Mouse (Mus musculus) G1E (cell line): ENCODE measurements around the gene Adap1. TPM values are rescaled to one million over a fixed set of nuclear protein-coding genes. Genes with fewer than 3 reads are reported as not detected.

Experiments
- ATAC-seq: 2 replicates; pipeline ENCODE4 v1.8.0; 2016; ENCODE audit warnings: mild to moderate bottlenecking; ENCODE audit not compliant: insufficient number of reproducible peaks, poor library complexity, low FRiP score, severe bottlenecking; ENCODE audit errors: extremely low read depth
- DNase-seq: peaks from one replicate; pipeline ENCODE4 v3.0.0; 2012; ENCODE audit warnings: low spot score
- H3K27me3 ChIP-seq: 2 replicates; pipeline ENCODE4 v1.6.1; 2012; ENCODE audit warnings: mild to moderate bottlenecking, low read length, inconsistent platforms; ENCODE audit not compliant: insufficient read depth
- H3K36me3 ChIP-seq: replicated peaks from 2 replicates; pipeline ENCODE3; 2012; ENCODE audit warnings: mild to moderate bottlenecking, inconsistent platforms
- H3K4me1 ChIP-seq: 2 replicates; pipeline ENCODE4 v1.6.1; 2012; ENCODE audit warnings: low read depth, low read length, inconsistent platforms, mixed read lengths; ENCODE audit not compliant: insufficient read depth
- H3K4me3 ChIP-seq: 2 replicates; pipeline ENCODE4 v1.5.1; 2012; ENCODE audit warnings: low read depth, mild to moderate bottlenecking, inconsistent platforms, low read length, moderate library complexity, mixed read lengths
- H3K9me3 ChIP-seq: replicated peaks from 2 replicates; pipeline ENCODE4 v1.6.1; 2012; ENCODE audit warnings: inconsistent platforms
- CTCF ChIP-seq: IDR thresholded peaks from 2 replicates; pipeline ENCODE4 v1.5.1; 2012; ENCODE audit warnings: low read depth, low read length, inconsistent platforms, mixed read lengths
- GATA1 ChIP-seq: IDR thresholded peaks from 2 replicates; pipeline ENCODE4 v1.6.1; 2012; ENCODE audit warnings: borderline replicate concordance, low read length, inconsistent platforms, mixed read lengths
- GATA2 ChIP-seq: IDR thresholded peaks from 2 replicates; pipeline ENCODE4 v1.6.1; 2012; ENCODE audit warnings: low read depth, low read length, inconsistent platforms, borderline replicate concordance
- POLR2AphosphoS5 ChIP-seq: IDR thresholded peaks from 2 replicates; pipeline ENCODE4 v1.6.1; 2012; ENCODE audit warnings: low read depth, low read length, inconsistent platforms; ENCODE audit not compliant: insufficient replicate concordance
- TAL1 ChIP-seq: conservative IDR thresholded peaks from 2 replicates; pipeline ENCODE4 v1.6.1; 2012; ENCODE audit warnings: low read depth, low read length, inconsistent platforms, mixed read lengths
- polyA plus RNA-seq: library from polyadenylated mRNA; stranded (reverse); fragments of >175 nt; gene quantifications from 2 replicates; pipeline ENCODE4 v1.2.3, GENCODE M21; 2012
- total RNA-seq, 2 experiments: library from RNA; stranded (forward) in 1 of 2; stranded (reverse) in 1 of 2; fragments of 200-1000 nt in 1 of 2; fragments of >200 nt in 1 of 2; fragmentation: Nextera tagmentation in 1 of 2; gene quantifications; 2 replicates each; pipeline ENCODE4 v1.2.3; 2014 to 2017

The Adap1 gene
- total and polyA plus RNA-seq, 3 experiments, result 1.4 to 2.3 (median 1.8) TPM

DNA sequence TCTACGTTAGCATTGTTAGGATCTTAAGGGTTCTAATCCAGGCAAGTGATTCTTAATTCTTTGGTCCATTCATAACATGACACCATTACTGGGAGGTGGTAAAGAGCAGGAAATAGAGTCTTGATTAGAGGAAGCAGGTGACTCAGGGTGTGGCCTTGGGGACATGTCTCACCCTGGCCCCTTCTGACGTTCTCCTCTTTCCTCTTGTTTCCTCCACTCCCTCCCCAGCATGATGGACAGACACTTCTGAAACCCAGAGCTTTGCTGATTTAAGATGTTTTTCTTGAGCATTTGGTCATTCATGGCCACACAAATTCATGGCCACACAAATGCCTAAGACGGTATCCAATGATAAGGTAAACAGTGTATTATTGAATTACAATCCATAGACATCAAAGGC, 15.5 kb downstream of the Adap1 start:
- H3K4me3 ChIP-seq, result no peak overlapping the region
- no peak for ATAC-seq
- H3K4me1 ChIP-seq, result peaks cover 2% of the 10 kb centered on the region; the same call in 1 of the 2 replicates
- H3K27me3 ChIP-seq, result peaks cover 27% of the 10 kb centered on the region; the same call in 1 of the 2 replicates
- TF ChIP-seq POLR2AphosphoS5 (no peak), TAL1 (no peak), GATA2 (no peak), CTCF (no peak), GATA1 (no peak)
- H3K9me3 ChIP-seq, result no peaks in the 10 kb centered on the region
- no peaks in the 10 kb centered on the region for H3K36me3 ChIP-seq
- DNase-seq, result no peak

DNA sequence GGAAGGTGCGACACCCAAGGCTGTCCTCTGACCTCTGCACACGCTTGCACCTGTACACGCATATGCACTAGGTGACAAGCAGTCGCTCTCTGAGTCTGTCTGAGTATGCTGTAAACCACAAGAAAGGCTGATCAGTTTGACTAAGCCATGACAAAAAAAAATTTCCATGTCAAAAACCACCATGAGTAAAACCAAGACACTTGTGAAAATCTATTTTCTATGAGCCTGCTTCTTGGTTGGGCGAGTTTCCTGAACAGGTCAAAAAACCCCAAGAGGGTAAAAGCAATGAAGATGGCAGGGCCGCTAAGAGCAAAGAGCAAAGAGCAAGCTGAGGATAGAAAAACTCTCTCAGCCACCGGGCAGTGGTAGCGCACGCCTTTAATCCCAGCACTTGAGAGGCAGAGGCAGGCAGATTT, 21.8 kb downstream of the Adap1 start:
- peaks cover 21% of the 10 kb centered on the region for H3K4me1 ChIP-seq
- H3K4me3 ChIP-seq, result no peak overlapping the region
- no peaks in the 10 kb centered on the region for H3K9me3 ChIP-seq
- ATAC-seq, result no peak
- TF ChIP-seq POLR2AphosphoS5, result no peak
- no peak for TF ChIP-seq TAL1
- no peak for TF ChIP-seq GATA1
- no peak for TF ChIP-seq CTCF
- TF ChIP-seq GATA2, result no peak
- peaks cover 39% of the 10 kb centered on the region for H3K27me3 ChIP-seq
- DNase-seq, result no peak
- H3K36me3 ChIP-seq, result no peaks in the 10 kb centered on the region

DNA sequence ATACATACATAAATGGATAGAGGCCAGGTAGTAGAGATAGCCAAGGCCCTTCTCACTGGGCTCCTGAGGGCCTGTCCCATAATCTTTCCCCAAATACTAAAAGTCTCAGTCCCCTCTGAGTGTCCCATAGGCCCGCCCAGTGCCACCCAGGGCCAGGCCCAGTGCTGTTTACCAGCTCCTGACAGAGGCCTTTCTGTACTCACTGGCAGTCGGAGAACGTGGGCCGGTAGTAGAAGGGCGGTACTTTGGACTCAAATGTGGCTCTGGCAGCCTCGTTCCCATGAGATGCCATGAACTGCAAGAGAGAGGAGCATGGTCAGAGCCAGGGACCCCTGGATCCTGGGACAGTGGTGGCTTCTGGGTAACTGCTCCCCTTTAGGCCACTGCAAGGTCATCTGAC, 23.3 kb downstream of the Adap1 start:
- ATAC-seq, result no peak
- H3K36me3 ChIP-seq, result no peaks in the 10 kb centered on the region
- TF ChIP-seq GATA1, result no peak
- TF ChIP-seq GATA2, result no peak
- TF ChIP-seq TAL1, result no peak
- TF ChIP-seq POLR2AphosphoS5, result no peak
- no peak for TF ChIP-seq CTCF
- H3K4me1 ChIP-seq, result peaks cover 32% of the 10 kb centered on the region
- no peaks in the 10 kb centered on the region for H3K9me3 ChIP-seq
- H3K27me3 ChIP-seq, result peaks cover 43% of the 10 kb centered on the region
- DNase-seq, result no peak
- no peak overlapping the region for H3K4me3 ChIP-seq

DNA sequence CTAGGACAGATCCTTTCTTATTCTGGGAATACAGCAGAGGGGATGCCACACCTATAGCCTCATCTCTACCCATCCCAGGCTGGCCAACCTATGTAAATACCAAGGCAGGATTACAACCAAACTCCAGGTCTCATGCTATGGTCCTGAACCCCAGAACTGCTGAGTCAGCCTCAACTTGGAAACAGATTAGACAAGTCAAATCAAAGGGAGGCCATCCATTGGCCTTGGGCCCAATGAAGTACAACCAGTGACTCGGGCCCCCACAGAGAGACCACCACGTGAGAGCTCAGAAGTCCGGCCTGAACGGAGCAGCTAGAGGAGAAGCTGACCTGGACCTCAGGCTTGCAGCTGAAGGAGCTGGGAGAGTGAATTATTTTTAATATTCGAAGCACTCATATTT, 27.7 kb downstream of the Adap1 start:
- no peak overlapping the region for H3K4me3 ChIP-seq
- H3K9me3 ChIP-seq, result peaks cover 5% of the 10 kb centered on the region
- H3K36me3 ChIP-seq, result no peaks in the 10 kb centered on the region
- peaks cover 35% of the 10 kb centered on the region for H3K4me1 ChIP-seq
- ATAC-seq, result no peak
- TF ChIP-seq CTCF (no peak), POLR2AphosphoS5 (no peak), GATA1 (no peak), TAL1 (no peak)
- DNase-seq, result no peak
- H3K27me3 ChIP-seq, result peaks cover 44% of the 10 kb centered on the region

DNA sequence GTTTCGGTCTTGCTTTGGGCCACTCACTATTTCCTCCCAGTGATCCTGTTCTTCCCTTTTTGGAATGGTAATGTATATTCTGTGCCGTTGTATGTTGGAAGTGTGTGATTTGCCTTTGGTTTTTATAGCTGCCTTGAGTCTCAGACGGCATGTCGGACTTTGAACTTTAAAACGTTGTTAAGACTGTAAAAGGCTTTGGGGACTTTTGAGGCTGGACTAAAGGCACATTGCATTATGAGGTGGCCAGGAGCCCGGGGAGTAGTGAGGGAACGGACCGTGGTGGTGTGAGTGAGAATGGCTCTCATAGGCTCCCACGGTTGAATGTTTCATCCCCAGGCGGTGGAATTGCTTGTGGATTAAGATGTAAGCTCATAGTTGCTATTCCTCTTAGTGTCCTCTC, 28.3 kb downstream of the Adap1 start:
- TF ChIP-seq GATA1, result no peak
- TF ChIP-seq TAL1, result no peak
- TF ChIP-seq GATA2, result no peak
- TF ChIP-seq POLR2AphosphoS5, result no peak
- no peak for TF ChIP-seq CTCF
- DNase-seq (no peak), ATAC-seq (no peak)
- H3K9me3 ChIP-seq, result peaks cover 5% of the 10 kb centered on the region
- H3K4me1 ChIP-seq, result peaks cover 38% of the 10 kb centered on the region
- no peak overlapping the region for H3K4me3 ChIP-seq
- peaks cover 47% of the 10 kb centered on the region for H3K27me3 ChIP-seq
- no peaks in the 10 kb centered on the region for H3K36me3 ChIP-seq

DNA sequence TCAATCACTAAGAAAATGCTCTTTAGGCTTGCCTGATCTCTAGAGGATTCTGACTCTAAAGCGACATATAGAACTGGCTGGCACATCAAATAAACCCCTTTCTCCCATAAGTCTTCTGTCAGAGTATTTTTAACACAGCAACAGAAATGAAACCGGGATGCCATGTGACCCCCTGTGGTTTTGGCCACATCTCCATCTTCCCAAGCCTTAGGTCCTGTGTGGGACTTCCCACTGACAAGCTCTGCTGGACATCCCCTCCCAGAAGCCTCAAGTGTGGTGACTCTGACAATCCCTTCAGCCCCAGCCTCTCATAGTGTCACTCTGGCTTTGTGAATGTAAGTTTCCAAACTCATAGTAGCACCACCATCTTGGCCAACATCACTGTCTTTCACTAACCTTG, 31.3 kb downstream of the Adap1 start:
- H3K36me3 ChIP-seq, result no peaks in the 10 kb centered on the region
- peaks cover 40% of the 10 kb centered on the region for H3K27me3 ChIP-seq

More for the DNA sequence above, 31.3 kb downstream of the Adap1 start:
- DNase-seq (no peak), ATAC-seq (no peak)
- Histone ChIP-seq H3K4me1 (peaks cover 35% of the 10 kb centered on the region), H3K4me3 (no peak overlapping the region), H3K9me3 (peaks cover 5% of the 10 kb centered on the region)
- no peak for TF ChIP-seq GATA2
- no peak for TF ChIP-seq GATA1
- TF ChIP-seq POLR2AphosphoS5, result no peak
- TF ChIP-seq CTCF, result no peak
- no peak for TF ChIP-seq TAL1
